6 mouse cellular contexts compared by ENCODE assay signal in the genomic region with DNA sequence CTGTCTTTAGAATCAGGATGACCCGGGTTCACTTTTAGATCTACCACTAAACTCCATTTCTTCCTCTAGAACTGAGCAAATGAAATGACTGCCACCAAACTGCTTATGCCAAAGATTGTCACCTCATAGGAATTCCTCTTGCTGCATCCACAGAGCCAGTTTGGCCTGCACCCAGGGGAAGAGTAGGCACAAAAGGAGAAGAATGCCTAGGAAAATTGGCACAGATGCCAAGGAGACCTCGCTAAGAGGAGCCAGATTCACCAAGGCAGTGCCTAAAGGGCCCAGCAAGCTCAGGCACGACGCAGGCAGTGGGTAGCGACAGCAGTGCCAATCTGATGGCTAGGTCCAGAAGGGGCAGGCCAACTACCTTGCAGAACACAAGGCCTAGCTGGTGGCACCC.
"Had no signal": no experiment of that assay in that cellular context is flagged by ENCODE, and none has a peak within 500 bp of the region (broad histone marks: within the 10 kb centered on the region; RNA-seq: fewer than 3 reads in every experiment).

No protein-coding gene starts in this region.

- DNase-seq: layer of hippocampus, adult 9-11 months; liver; lung, adult 18-20 months; lung, postnatal 10 days; lung, postnatal 36 days; thymus, postnatal 36 days had no signal
